Mouse (Mus musculus) fibroblast of lung, adult 2 months (primary cell): ENCODE data around the gene Gm21708.
"Not testable (repeated sequence)": the region's sequence is repeated elsewhere in the genome, so short reads cannot be mapped to it uniquely, and the experiment has no call there.

ENCODE experiments used
- DNase-seq: peaks from one replicate; pipeline ENCODE4 v3.0.0-alpha.2; 2011; ENCODE audit warnings: low read depth

The Gm21708 gene

GRCm38 (mm10) chrY:3410067-3410466 is at the start of gene Gm21708, which contains the start of gene Gm21704:
TSS of gene Gm21708 (minus strand) at chrY:3410167.
TSS of gene Gm21704 (minus strand) at chrY:3410167.
- not testable (repeated sequence) for DNase-seq
